Mouse (Mus musculus) thymus, postnatal 10 days (tissue): ENCODE data around the gene Pbx4.

ENCODE experiments used
- DNase-seq, 2 experiments: peaks; one replicate each; pipeline ENCODE4 v3.0.0; 2021; ENCODE audit warnings: low spot score in 2 of 2

The Pbx4 gene

DNA sequence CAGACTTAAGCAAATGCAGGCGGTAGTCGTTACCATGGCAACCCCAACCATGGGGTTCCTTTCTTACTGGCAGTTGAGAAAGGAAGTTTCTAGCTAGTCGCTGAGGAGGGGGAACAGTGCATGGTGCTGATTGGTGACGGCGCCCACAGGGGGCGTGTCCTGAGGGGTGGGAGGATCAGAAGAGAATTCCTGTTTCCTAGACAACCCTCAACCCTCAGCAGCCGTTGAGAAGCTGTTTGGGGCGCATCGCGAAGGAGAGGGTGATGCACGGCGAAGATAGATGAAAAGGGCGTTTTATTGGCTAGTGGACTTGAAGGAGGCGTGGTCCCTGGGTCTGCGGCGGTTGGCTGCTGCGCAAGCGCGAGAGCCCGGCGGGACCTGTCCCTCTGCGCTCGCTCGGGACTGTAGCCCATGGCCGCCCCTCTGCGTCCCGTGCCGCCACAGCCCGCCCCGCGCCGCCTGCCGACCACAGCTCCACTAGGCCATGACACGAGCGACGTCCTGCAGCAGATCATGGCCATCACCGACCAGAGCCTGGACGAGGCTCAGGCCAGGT is at the start of gene Pbx4:
Pbx4 (plus strand) TSS at position 194 of the 556 bp plus-strand sequence.
- peak; percentile 96 for DNase-seq

DNA sequence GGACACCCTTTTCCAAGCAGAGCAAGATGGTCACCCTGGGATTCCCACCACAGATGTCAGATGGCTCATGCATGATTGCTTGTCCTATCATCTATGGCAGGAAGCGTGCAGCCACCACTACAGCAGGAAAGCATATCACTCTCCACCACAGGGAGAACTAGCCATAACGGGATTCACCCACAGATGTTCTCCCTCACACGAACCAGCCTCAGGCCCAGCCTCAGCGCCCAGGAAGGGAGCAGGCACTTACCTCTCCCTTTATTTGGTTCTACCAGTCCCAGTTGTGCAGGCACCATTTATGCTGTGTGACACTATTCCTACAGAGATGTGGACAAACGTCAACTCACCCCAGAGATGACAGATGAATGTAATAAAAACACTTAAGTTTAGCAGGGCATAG is 43.2 kb upstream of the Pbx4 start:
- no peak for DNase-seq

DNA sequence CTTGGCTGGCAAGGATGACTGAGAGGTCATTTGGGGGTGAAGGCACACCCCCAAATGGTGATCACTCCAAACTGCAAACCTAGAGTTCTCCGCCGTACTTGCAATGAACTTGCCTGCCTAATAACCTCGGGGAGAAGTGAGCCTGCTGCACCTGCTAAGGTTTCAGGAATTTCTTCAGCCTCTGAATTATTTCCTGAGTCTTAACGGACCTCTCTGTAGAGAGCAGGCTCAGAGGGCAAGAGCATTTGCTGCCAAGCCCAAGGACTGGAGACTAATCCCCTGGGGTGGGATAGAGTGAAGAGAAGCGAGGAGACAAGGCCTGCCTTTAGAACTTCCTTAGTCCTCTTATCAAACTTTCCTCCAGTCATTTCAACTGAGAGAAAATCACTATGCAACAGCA is 42.6 kb upstream of the Pbx4 start:
- no peak for DNase-seq

DNA sequence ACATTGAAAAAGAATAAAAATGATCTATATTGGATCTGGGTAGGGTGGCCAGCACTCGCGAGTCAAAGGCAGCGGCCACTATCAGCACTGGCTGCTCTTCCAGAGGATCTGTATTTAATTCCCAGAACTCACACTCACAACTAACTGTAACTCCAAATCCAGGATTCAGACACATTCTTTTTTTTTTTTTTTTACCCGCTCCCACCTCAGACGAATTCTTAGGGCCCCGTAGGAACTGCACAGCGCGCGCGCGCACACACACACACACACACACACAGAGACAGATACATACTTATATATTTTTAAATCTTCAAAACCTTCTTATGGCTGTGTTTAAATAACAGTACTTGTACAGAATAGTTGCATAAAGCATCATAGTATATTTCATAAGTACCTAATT is 41.9 kb upstream of the Pbx4 start:
- DNase-seq: no peak

DNA sequence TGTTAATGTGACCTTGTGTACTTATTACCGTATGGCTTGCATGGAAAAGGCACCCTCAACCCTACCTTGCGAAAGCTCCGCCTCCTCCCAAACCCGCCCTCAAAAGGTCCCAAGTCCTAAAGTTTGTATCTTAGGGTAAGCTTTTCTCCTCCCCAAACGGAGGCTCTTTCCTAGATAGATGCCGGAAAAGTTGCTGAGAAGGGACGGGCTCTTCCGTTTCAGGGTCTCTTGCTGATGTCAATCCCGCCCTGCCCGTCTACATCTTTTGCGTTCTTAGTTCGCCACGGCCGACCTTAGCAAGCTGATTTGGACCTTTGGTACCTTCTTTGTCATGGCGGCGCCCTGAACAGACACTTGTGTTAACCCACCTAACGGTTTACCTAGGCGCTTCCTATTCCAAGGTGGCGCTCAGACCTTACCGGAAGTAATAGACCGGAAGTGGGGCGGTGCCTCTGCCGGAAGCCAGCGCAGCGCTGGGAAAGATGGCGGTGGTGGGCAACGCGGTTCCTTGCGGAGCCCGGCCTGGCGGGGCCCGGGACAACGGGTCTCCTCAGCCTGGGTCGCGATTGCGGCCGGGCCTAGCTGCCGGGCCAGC is 41.4 kb upstream of the Pbx4 start, which contains the start of the genes Atp13a1 and Zfp866:
Atp13a1 (plus strand) TSS at position 391 of the 595 bp plus-strand sequence.
Zfp866 (minus strand) TSS at position 406 of the 595 bp plus-strand sequence.
- peak; percentile 85 to 92 for DNase-seq

DNA sequence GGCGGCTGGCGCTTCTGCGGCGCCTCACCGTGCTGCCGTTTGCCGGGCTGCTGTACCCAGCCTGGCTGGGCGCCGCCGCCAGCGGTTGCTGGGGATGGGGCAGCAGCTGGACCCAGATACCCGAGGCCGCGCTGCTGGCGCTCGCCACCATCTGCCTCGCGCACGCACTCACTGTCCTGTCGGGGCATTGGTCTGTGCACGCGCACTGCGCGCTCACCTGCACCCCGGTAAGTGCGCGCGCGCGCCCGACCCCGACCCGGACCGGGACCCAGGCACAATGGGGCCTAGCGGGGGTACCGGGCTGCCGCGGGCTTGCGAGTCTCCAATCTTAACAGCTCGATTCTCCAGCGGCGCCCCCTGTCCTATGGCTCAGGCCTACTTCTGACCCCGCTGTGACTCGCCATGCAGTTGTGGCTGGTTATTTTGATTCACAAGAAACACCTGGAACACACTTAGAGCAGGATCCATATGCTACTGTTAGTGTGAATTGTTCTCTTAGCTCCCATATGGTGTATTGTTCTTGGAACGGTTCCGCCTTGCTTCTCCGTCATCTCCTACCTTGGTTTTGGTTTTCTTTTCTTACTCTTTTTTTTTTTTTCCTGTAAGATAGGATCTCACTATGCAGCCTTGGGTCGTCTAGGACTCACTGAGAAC is 40.7 kb upstream of the Pbx4 start:
- DNase-seq: peak; percentile 51 to 54

DNA sequence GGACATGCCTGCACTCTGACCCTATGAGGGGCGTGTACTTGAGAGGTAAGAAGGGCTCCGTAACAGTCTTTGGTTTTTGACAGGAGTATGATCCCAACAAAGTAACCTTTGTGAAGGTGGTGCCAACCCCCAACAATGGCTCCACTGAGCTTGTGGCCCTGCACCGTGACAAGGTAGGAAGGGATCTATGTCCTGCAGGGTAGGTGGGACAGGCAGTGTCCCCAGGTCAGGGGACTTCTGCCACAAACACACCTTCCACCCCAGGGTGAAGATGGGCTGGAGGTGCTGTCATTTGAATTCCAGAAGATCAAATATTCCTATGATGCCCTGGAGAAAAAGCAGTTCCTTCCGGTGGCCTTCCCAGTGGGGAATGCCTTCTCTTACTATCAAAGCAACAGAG is 38.6 kb upstream of the Pbx4 start:
- DNase-seq: no peak

DNA sequence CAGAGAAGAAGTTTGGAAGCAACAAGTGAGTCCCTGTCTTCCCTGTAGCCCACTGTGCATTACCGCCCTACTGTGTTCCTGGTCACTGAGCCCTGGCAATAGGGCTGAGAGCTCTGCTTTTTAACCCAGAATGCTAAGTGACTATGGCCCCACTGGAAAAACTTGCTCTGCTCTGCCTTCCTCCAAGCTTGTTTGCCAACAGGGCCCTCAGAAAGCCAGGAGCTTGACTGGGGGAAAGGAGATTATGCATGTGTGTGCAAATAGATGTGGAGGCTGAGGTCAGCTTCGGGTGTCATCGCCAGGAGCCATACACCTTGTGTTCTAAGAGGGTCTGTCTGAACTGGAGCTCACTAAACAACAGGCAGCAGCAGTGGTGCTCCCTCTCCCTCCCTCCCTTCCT is 38.2 kb upstream of the Pbx4 start:
- no peak for DNase-seq

DNA sequence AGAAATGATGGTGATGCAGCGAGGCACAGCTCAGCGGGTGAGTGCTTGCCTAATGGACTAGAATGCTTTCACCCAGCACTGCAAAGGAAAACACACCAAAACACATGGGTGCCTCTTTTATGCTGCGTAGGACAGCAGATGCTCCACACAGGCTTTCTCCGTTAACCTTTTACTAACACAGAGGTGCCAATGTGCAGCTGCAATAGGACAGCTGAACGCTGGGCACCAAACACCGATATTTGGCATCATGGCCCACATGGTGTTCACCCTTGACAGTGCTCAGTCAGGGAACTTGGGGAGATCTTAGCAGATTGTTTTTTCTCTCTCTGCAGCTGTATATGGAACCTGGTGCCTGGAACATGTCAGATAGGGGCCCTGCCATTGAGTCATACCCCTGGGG is 37.4 kb upstream of the Pbx4 start:
- no peak for DNase-seq

DNA sequence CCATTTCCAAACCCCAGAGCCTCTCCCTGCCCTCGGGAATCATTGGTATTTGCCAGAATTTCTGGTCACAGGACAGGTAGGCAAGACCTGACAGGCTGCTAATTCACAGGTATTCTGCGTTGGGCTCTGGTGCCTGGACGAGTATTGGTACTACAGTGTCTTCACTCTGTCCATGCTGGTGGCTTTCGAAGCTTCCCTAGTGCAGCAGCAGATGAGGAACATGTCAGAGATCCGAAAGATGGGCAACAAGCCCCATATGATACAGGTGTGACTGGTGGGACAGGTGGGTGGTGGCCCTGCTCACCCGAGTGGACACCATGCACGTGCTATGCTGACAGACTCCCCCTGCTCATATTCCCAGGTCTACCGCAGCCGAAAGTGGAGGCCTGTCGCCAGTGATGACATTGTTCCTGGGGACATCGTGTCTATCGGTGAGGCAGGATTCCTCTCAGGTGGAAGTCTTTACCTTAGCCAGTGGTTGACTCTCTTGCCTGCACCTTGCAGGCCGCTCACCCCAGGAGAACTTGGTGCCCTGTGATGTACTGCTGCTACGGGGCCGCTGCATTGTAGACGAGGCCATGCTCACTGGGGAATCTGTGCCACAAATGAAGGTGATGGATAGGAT is 35.5 kb upstream of the Pbx4 start:
- peak in 1 of 2 experiments; percentile 2 for DNase-seq

DNA sequence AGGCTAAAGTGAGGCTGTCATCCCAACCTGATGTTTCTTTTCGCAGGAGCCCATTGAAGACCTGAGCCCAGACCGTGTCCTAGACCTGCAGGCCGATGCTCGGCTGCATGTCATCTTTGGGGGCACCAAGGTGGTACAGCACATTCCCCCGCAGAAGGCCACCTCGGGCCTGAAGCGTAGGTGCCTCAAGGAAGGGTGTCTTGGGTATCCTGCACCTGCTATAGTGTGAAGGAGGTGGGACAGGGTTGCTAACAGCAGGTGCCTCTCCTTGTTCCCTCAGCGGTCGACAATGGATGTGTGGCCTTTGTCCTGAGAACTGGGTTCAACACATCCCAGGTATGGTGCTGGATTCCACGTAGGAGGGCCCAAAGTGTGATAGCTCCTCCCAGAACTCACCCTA is 34.6 kb upstream of the Pbx4 start:
- peak in 1 of 2 experiments; percentile 2 for DNase-seq

DNA sequence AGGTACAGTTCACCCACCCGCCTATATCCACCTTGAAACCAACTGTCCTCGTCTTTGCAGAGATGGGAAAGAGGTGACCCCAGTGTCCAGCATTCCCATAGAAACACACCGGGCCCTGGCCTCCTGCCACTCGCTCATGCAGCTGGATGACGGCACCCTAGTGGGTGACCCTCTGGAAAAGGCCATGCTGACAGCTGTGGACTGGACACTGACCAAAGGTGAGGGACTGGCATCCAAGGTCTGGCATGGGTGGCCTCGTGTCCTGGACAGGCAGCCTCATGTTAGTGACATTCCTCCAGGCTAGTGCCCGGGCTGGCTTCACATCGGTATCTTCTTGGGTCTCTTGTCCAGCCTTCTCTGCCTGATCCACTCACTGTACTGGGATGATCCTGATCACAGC is 33.0 kb upstream of the Pbx4 start:
- peak in 1 of 2 experiments; percentile 2 for DNase-seq

DNA sequence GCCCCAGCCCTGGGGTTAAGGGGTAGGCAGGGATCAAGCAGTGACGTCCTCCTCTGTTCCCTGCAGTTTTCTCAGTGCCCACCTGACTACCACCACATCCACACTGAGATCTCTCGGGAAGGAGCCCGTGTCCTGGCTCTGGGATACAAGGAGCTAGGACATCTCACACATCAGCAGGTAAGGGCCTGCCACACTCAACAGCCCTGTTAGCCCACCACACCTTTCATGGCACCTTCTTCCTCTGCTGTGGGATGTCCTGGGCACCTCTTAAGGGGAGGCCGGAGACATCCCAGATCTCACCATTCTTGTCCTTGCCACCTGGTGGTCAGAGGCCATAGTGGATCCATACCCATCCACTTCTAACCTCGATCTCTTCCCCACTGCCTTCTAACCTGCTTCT is 32.3 kb upstream of the Pbx4 start:
- DNase-seq: no peak

DNA sequence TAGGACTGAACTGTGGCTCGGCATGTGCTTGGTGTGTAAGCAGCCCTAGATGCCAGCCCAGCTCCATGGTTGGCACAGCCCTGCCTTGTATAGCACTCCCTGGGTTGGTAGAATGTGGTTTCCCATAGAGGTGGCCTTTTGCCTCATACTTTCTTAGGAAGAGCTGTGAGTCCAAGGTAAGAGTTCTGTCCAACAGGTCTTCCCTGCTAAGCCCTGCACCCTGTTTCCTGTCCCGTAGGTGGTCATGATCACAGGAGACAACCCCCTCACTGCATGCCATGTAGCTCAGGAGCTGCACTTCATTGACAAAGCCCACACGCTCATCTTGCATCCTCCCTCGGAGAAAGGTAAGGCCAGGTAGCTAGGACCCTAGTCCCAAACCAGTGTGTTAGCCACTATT is 30.5 kb upstream of the Pbx4 start:
- DNase-seq: peak in 1 of 2 experiments; percentile 2

DNA sequence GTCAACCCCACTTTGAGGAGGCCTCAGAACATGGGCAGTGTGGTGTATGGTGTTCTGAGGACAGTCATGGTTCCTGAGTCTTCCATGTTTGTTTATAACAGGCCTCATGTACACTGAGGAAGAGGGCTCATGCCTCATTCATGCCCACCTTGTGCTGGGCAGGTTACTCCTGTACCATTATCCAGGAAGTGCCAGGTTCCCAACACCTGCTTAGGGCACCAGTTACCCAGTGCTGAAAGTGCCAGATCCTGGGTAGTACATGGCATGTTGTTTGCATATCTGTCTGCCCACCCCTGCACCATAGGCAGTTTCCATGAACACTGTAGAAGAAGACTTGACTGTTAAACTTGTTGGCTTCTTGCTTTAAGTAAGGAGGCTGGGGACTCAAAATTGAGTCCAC is 30.1 kb upstream of the Pbx4 start:
- DNase-seq: peak in 1 of 2 experiments; percentile 1

DNA sequence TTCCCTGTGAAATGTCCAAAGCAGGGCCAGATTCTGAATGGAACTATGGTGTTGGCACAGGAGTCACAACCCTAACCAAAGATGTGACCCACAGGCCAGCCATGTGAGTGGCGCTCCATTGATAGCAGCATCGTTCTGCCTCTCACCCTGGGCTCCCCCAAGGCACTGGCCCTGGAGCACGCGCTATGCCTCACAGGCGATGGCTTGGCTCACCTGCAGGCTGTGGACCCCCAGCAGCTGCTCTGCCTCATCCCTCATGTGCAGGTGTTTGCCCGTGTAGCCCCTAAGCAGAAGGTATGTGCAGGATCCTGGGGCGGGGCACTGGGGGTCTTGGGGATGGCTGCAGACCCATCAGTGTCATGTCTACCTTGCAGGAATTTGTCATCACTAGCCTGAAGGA is 28.9 kb upstream of the Pbx4 start:
- no peak for DNase-seq

DNA sequence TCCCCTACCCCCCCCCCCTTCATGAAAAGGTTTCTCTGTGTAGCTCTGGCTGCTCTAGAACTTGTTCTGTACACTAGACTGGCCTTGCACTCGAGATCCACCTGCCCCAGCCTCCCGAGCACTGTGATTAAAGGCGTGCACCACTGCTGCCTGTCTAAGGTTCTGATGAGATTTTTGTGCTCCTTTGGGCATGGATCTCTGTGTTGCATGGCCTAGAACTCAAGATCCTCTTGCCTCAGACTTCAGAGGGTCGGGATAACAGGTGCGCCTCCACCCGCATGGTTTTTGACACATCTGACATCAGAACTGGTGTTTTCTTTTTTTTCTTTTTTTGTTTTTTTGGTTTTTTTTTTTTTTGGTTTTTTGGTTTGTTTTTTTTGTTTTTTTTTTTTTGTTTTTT is 27.8 kb upstream of the Pbx4 start:
- DNase-seq: no peak

DNA sequence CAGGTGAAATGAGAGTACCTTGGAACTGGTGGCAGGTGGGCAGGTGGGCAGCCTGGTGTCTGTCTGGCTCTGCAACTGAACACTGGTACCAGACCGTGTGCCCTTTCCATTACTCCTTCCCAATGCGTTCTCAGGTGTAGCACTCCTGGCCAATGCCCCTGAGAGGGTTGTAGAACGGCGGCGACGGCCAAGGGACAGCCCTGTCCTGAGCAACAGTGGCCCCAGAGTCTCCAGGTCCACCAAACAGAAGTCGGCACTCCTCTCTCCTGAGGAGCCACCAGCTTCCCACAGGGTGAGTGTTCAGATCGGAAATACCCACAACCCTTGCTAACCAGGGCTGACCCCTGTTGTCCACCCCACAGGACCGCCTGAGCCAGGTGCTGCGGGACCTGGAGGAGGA is 27.2 kb upstream of the Pbx4 start:
- DNase-seq: no peak

DNA sequence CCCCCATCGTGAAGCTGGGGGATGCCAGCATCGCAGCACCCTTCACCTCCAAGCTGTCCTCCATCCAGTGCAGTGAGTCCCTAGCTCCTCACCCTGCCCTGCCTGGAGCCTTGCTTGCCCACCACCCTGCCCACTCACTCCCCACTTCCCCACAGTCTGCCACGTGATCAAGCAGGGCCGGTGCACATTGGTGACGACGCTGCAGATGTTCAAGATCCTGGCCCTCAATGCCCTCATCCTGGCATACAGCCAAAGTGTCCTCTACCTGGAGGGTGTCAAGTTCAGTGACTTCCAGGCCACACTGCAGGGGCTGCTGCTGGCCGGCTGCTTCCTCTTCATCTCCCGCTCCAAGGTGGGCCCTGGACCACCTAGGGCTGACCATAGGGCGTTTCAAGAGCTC is 26.8 kb upstream of the Pbx4 start:
- DNase-seq: no peak

DNA sequence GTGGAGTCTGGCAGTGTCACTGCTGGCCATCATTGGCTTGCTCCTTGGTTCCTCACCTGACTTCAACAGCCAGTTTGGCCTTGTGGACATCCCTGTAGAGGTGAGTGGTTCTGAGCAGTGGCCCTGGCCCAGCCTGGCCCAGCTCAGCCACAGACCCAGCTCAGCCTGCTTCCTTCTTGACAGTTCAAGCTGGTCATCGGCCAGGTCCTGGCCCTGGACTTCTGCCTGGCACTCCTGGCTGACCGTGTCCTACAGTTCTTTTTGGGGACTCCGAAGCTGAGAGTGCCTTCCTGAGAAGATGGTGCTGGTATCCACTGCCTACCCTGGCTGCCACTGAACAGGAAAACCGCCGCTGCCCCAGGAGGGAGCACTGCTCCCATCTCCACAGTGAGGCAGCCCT is 25.1 kb upstream of the Pbx4 start:
- no peak for DNase-seq

DNA sequence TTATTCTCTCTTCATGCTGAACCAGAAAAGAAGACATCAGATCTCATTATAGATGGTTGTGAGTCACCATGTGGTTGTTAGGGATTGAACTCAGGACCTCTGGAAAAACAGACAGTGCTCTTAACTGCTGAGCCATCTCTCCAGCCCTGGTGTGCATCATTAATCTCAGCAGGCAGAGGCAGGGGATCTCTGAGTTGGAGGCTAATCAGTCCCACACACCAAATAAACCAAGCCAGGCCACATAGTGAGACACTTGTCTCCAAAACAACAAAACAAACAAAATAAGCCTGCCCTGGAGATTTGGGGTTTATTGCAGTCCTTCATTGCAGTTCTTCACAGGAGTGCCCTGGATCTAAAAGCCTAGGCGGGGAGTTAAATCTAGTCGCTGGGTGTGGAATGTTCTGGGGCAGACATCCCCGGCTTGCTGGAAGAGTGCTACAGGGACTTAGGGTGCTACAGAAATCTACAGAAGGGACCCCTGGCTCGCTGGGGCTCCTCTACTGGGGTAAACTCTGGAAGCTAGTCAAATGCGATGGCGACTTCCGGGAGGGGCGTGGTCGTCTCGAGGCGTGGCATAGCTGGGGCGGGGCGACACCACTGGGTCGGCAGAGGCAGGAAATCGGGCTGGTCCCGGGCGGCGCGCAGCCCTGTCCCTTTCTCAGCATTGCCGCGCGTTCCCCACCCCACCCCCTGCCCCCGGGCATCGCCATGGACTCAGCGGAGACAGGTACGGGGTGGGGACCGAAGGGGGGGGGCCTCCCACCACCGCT is 24.0 kb upstream of the Pbx4 start, which contains the start of gene Gmip:
Gmip (plus strand) TSS at position 586 of the 770 bp plus-strand sequence.
- peak; percentile 90 to 95 for DNase-seq

DNA sequence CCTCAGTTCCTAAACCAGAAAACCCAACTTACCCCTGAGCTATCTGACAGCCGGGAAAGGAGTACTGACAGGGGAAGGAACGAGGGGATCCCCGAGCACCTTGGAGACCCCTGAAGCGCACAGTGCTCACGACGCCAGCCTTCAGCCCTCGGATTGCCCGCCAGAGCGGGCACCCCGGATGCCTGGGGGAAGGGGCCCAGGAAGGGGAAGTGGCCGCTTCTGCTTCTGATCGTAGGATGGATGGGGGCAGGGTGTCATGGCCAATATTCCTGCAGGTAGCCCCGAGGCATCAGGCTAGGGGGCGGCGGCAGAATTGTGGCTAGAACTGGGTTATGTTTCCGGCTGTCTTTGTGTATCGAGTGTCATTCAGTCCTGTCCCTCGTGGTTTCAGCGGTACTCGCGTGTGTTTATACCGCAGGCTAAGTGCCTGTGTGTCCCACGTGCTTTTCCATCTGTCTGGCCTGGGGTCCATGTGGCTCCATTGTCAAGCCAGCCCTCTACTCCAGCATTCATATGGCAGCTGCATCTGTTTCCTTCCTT is 23.4 kb upstream of the Pbx4 start:
- peak; percentile 52 to 54 for DNase-seq
